Mouse (Mus musculus): ENCODE data around the gene Rpl6.
"Not testable (repeated sequence)": the region's sequence is repeated elsewhere in the genome, so short reads cannot be mapped to it uniquely, and the experiment has no call there.

Rpl6 gene

DNA sequence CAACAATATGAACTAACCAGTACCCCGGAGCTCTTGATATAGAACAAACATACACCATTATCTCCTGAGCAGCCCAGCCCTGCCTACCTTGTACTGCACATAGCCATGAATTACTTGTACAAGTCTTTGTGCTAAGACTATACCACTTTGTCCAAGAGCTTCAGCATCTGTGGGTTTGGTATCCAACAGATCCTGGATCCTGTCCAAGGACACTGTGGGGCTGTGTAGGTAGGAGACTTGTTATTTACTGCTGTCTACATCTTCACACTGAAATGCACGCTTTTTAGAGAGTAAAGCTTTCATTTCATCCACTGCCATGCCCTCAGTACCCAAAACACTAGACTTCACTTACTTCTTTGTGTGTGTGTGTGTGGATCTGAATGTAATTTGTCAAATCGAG, 20.6 kb downstream of the Rpl6 start:
- no peak for DNase-seq (ENCODE audit: low read depth, low spot score)

DNA sequence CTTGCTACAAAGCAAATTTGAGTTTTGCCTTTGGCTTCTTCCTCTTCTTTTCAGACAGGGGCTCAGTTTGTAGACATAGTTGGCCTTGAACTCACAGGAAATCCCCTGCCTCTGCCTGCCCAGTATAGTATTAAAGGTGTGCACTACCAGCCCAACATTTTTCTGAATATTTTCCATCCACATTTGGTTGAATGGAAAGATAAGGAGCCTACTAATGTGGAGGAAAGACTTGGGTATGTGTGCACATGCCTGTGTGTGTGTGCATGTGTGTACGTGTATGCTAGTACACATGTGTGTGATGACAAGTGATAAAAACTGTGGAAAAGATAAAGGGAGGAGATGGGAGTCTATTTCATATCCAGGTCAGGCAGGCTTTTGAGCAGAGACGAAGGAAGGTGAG, 21.6 kb downstream of the Rpl6 start:
- no peak for DNase-seq (ENCODE audit: low read depth, low spot score)

DNA sequence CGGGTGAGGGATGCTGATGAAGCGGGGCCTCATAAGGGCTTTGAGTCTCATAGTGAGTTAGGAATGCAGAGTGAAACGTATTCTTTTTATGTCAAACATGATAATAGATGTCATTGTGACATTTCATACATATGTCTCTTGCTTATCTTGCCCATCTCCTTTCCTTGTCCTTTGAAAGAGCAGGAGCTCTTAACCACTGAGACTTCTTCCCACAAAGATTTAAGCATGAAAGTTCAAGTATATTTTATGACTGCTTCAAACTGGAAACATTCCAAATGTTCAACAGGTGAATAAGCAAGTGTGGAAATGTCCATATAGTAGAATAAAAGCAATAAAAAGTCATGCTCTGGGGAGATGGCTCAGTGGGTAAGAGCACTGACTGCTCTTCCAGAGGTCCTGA, 22.1 kb downstream of the Rpl6 start:
- DNase-seq (ENCODE audit: low read depth, low spot score) = no peak

DNA sequence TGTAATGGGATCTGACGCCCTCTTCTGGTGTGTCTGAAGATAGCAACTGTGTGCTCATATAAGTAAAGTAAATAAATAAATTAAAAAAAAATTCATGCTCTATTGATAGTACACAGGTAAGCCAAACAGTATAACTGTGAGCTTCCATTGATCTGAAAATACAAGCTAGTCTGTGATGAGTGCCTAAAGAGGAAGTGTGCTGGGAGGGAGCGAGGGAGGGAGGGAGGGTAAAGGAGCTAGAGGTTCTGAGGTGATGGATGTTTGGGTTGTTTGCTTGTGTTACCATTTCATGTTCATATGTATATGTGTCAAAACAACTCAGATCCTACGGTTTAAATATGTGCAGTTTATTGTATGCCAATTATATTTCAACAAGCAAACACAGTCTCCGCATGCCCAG, 22.6 kb downstream of the Rpl6 start:
- no peak for DNase-seq (ENCODE audit: low read depth, low spot score)

DNA sequence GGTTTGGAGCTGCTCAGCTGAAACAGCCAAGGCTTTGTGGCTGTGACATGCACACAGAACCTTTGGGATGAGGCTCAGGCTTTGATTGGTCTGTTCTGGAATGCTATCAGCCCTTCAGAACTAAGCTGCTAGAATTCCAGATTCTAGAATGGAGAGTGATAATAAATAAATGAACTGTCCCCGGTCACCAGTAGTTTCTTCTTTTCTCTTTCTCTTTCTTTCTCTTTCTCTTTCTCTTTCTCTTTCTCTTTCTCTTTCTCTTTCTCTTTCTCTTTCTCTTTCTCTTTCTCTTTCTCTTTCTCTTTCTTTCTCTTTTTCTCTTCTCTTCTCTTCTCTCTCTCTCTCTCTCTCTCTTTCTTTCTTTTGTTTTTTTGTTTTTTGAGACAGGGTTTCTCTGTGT, 23.0 kb downstream of the Rpl6 start:
- DNase-seq (ENCODE audit: low read depth, low spot score) = not testable (repeated sequence)

DNA sequence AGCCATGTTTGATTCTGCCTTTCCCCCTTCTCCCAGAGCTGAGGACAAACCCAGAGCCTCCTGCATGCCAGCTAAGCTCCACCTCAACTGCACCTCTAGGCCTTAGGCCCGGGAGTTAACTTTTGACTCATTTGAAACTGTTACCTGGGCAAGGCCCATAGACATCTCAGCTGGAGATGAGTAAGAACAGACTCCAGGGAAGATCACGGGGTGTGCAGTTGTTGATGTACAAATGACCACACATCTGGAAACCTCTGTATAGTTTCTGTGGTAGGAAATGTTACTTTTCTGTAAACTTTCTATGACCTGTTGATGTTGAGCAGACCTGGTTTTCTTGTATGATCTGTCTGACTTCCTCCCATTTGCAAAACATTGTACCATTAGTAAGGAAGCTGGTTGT, 24.9 kb downstream of the Rpl6 start:
- DNase-seq (ENCODE audit: low read depth, low spot score) = no peak

DNA sequence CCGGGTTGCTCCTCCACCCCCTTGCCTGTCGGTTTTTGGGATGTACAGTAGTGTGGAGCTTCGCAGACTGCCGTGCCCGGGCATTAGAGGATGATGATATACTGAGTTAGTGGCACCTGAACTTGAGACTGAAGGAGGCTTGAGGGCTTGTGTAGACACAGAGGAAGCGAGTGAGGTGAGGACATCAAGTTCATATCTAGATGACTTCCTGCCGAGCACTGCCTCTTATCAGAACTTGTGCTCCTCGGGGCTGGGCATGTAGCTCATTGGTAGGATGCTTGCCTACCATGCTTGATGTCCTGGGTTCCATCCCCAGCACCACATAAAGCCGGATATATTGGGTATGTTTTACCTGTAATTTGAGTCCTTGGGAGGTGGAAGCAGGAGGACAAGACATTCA, 26.5 kb downstream of the Rpl6 start:
- no peak for DNase-seq (ENCODE audit: low read depth, low spot score)

DNA sequence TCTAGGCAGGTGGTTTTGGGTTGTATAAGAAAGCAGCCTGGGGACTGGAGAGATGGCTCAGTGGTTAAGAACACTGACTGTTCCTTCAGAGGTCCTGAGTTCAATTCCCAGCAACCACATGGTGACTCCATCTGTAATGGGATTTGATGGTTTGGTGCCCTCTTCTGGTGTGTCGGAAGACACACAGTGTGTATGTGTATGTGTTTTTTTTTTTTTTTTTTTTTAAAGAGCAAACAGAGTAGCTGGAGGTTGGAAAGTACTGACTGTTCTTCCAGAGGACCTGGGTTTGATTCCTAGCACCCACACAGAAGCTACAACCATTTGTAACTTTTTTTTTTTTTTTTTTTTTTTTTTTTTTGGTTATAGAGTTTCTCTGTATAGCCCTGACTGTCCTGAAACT, 28.5 kb downstream of the Rpl6 start:
- DNase-seq (ENCODE audit: low read depth, low spot score) = no peak

DNA sequence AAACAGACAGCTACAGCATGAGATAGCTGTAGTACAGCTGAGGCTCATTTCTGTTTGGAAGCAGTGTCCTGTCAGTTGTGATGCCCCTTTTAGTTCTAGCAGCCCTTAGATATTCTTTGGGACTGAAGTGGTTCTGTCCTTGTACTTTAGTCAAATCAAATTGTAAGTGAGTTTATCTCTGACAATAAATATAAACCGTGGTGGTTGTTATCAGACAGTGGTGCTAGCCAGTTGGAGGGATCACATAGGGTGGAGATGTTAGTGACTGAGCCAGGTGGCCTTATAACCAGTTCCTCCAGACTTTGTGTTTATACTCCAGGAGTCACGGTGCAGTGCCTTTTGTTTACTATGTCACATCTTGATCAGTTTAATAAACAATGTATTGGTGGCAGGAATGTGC, 29.4 kb downstream of the Rpl6 start:
- no peak for DNase-seq (ENCODE audit: low read depth, low spot score)

DNA sequence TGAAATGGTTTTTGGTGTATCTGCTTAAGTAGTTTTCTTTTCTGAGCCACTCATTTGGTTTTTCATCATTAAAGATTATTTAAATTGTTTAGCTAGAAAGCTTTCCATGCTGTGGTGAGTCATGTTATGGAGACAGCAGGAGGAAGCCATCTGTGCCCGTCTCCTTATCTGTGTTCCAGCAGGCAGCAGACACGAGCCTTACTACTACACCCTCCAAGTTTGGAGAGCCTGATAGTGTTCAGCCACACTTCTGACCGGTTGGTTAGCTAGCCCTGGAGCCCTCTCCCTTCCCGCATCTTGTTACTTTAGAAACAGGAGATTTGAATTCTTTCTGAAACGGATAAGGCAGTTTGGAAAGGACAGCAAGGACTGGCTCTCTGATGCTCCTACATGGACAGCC, 31.9 kb downstream of the Rpl6 start:
- DNase-seq (ENCODE audit: low read depth, low spot score) = no peak

DNA sequence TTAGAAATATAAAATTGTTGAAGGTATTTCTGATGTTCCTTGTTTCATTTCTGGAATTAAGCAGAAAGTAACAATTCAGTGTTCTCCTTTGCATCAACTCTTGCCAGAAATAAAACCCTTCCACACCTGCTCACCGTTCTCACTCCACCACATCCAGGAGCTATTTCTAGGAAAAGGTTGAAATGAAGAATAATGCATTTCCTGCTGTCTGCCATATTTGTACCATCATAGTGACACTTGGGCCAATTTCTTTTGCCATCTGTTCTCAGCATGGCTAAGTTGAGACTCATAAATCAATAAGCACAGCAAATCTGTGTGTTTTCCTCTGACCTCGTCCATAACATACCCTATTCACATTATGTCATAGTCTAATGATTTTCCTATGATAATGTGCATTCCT, 33.9 kb downstream of the Rpl6 start:
- no peak for DNase-seq (ENCODE audit: low read depth, low spot score)

DNA sequence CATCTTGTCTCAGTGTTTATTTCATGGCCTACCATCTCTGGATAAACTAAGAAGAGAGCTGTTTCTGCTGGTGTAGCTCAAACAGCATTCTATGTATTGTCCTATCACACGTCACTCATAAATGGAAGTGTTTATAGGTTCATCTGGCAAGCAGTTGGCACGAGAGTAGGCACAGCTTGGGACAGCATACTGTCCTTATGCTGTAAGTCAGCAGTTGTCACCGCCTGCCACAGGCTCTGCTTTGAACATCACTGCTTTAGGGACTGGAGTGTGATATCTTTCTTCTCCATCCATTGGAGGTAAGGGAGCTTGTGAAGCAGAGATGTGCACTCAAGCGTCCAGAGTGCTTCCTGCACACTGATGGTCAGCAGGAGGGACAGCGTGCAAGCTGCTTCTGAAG, 35.6 kb downstream of the Rpl6 start:
- no peak for DNase-seq (ENCODE audit: low read depth, low spot score)

DNA sequence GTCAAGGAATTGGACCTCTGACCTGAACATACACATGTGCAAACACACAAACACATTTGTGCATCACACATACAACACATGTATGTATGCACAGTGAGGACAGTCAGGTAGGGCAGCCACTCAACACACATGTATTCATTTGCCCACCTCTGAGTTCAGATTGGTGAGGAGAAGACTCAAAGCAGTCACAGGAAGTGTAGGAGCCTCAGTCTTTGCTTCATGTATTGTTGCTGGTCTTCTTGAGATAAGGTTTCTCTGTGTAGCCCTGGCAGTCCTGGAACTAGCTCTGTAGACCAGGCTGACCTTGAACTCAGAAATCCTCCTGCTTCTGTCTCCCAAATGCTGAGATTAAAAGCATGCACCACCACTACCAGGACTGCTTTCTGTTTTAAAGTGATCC, 36.9 kb downstream of the Rpl6 start:
- DNase-seq (ENCODE audit: low read depth, low spot score) = no peak

DNA sequence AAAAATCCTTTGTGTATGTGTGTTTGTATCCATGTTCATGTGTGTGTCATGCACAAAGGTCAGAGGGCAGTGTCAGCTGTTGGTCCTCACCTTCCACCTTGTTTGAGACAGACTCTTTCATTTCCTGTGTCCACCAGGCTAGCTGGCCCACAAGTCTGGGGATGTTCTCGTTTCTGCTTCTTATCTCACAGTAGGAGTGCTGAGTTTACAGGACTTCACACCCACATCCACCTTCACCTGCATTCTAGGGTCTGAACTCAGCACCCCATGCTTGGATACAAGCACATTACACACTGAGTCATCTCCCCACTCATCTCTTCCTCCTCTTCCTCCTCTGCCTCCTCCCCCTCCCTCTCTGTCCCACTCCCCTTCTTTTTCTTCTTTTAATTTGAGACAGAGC, 38.0 kb downstream of the Rpl6 start:
- DNase-seq (ENCODE audit: low read depth, low spot score) = no peak

DNA sequence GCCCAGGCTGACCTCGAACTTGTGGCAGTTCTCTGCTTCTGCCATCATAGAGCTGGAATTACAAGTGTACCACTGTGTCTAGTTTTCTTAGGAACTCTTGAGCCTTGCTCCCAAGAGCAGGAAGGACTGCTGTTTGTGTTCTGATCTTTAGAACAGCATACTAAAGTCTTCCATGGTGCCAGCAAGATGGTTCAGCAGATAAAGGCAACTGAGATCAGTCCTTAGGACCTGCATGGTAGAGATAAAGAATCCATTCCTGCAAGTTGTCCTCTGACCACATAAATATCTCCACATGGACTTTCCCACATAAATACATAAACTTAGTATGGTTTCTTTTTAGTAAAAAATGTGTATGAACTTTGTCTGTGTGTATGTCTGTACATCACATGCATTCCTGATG, 38.4 kb downstream of the Rpl6 start:
- no peak for DNase-seq (ENCODE audit: low read depth, low spot score)

DNA sequence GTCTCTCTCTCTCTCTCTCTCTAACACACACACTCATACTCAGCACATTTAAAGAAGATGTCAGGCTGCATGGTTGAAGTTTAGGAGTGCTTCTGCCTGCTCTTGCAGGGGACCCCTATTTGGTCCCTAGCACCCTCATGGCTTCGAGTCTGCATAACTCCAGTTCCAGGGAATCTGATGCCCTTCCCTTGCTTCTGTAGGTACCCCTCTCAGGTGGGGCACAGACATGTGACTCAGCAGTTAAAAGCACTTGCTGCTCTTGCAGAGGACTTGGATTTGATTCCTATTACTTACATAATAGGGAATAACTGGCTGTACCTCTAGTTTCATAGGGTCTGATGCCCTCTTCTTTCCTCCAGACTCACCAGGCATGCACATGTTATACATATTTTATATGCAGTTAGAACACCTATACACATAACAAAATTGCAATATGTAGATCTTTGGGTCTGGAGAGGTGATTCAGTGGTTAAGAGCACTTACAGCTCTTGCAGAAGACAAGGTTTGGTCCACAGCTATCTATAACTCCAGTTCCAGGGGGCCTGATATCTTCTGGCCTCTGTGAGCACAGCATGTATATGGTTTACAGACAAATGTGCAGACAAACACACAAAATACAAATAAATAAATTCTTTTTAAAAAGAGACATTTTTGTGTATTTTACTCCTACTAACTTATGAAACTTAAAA, 39.5 kb downstream of the Rpl6 start:
- no peak for DNase-seq (ENCODE audit: low read depth, low spot score)

DNA sequence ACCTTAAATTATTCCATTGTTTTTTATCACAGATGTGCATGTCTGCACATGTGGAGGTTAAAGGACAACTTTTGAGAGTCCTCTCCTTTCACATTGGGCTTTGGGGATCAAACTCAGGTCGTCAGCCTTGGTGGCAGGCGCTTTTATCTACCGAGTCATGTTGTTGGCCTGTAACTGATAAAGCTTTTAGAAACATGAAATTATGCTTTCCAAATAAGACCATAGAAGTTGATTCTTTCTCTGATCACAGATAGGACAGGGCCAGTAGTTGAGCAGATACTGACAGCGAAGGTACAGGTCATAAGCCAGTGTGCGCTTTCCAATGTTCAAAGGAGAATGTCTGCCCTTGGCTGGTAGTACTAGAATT, 40.1 kb downstream of the Rpl6 start:
- DNase-seq (ENCODE audit: low read depth, low spot score) = no peak

DNA sequence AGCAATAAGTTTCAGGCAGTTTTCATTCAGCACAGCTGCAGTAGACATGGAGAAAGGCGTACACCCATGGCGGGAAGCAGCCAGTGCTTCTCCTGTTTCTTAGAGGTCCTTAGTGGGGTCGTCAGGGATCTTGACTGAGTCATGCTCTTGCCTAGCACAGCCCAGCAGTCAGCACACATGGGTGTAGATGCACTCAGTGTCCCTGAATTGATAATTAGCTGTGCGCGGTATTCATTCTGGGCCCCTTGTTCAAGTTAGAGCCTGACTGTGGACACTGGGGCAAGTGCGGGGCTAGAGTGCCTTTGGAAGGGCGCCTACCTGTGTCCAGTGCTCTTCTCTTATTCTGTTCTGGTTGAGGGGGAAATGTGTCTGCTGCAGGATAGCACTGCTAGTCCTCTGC, 40.9 kb downstream of the Rpl6 start:
- no peak for DNase-seq (ENCODE audit: low read depth, low spot score)

DNA sequence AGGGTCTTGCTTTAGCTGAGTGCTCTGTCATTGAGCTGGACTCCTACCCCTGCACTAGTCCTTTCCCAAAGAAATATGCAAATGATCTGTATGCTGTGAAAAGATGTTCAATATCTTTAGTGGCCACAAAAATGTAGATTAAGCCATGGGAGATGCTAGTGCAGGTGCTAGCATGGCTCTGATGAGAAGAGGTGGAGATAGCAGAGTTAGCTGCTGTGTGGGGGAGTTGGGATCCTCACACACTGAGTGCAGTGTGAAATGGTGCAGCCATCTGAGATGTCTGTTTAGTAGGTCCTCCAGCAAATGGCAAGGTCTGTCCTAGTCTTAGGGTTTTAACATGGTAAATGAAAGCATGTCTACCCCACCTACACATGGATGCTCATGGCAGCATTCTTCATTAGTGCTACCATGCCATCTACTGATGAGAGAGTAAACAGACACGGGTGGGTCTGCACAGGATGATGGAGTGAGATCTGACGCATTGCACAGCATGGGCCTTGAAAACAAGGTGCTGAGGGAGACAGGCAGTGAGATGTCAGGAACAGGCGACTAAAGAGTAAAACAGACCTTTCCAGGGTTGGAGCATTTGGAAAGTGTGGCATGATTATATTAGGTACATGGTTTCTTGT, 44.6 kb downstream of the Rpl6 start:
- DNase-seq (ENCODE audit: low read depth, low spot score) = no peak

DNA sequence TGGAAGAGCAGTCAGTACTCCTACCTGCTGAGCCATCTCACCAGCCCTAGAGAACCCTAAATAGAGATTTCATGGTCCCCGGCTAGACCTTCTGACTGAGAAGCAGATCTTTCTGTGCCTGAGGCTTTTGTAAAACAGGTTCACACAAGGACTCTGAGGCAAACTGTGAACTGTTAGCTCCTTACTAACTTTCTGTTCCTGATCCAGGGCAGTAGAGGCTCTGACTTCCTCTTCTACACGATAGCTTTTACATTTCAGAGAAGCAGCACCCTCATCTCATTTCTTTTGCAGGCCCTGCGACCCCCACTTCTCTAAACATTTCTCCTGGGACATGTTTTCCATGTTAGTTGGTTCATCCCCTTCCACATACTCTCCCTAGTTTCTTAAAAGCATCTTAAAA, 45.4 kb downstream of the Rpl6 start:
- DNase-seq (ENCODE audit: low read depth, low spot score) = peak; percentile 41

DNA sequence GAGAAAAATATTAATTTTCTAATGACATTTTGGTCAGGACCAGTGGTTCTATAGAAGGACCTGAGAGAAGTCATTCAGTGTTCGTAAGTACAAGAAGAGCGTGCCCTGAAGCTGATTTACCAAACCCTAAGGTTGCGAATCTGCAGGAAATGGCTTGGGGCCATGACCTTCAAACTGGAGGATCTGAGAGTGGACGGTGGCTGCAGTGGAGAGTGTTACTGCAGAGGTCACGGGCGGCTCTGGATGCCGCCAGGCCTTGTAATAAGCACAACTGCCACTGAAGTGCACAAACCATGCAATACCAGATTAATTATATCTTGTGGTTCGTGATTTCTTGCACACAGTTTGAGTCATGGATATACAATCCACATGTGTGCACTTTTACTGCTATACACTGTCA, 47.5 kb downstream of the Rpl6 start:
- no peak for DNase-seq (ENCODE audit: low read depth, low spot score)

DNA sequence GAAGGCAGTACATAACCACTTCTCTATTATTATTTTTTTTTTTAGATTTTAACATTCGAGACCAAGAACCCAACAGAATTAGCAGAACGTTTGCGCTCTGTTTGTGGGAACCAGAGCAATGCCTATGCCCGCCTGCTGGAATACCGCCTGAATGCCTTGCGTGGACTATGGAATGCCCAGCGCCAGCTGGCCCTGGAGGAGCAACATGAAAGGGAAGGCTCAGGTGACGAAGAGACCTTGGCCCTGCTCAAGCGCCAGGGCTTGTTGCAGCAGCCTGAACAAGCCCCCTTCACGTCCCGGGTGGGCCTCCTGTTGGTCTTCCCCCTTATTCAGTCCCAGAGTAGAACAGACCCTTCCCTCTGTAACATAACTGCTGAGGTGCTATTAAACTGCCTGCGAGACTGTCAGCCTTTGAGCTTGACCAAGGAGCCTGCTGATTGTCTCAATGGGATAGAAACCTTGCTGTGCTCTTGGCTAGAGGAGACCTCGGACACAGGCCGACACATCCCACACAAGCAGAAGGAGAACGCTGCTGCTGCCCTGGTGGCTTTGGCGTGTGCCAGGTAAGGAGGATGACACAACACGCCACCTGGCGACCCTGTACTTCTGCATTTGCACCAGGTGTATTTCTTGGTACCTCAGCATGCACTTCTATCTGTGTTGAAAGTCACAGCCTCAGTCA, 49.7 kb downstream of the Rpl6 start:
- DNase-seq (ENCODE audit: low read depth, low spot score) = no peak

DNA sequence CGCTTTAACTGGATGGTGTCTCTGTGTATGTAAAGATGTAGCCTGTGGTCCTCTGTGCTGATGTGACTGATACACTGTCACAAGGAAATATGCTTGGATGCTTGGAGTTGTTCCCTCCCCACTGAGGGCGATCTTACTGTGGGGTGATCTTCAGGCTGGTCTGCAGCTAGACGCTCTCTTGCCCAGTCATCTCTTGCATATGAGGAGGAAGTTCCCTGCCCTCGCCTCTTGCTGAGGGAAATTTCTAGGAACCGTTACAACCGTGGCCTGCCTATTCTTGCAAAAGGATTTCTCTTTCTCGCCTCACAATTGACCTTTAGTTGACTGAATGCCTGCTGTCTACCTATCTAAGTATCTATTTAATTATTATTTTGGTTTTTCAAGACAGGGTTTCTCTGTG, 50.7 kb downstream of the Rpl6 start:
- DNase-seq (ENCODE audit: low read depth, low spot score) = peak; percentile 26

All from A20 (cell line).